7 mouse cellular contexts compared by ENCODE assay signal in the genomic region with DNA sequence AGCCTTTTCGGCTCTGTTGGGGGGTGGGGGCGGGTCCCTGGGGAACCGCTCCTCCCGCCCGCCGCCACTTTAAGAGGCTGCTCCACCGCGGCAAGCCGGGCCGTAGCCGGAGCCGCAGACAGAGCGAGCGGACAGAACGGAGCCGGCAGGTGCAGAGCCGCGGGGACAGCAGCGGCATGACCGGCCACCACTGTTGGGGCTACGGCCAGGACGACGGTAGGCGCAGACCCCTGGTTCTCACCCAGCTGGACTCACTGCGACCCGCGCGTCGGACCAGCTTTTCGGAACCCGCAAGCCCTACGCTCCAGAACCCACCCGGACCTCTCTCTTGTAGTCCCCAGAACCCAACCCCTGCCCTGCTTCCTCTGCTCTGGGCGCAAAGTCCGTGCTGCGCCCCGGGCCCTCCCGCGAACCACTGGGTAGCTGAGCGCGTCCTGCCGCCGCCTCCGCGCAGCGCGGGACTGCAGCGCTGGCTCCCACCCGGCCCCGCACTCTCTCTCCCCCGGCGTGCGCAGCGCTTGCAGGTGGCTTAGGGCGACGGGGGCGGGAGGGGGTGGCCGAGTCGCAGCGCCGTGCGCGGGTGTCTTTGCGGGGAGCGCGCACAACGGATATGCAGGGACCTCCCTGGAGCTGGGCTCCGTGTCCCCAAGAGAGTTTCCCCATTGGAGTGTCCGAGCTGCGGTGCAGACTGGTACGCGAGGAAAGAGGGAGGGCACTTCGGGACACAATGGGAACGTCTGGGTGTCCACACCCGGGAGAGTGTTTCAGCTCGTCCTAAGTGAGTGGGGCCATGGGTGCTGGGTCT. TPM values are rescaled to one million over a fixed set of nuclear protein-coding genes. Genes with fewer than 3 reads are reported as not detected.
DNase-seq lines count a peak whose midpoint lies in the region; ATAC-seq and TF ChIP-seq lines count a peak whose summit lies in the region.

No protein-coding gene starts in this region.

- DNase-seq in spleen, adult 2 months (ENCODE audit: low read depth in 1 of 2, low spot score in 2 of 2) = no peak
- no peak for DNase-seq in spleen, adult 12 weeks (ENCODE audit: low spot score)
- peak; percentile 50 to 55 for DNase-seq in cerebellum, postnatal 36 days
- DNase-seq in layer of hippocampus, postnatal 36 days = peak; percentile 31 to 33
- no peak for DNase-seq in urinary bladder, adult 2 months (ENCODE audit: low spot score)

- peaks cover 9% of the 10 kb centered on the region for H3K4me1 ChIP-seq in spleen, adult 2 months (ENCODE audit: control insufficient read depth, insufficient read depth, insufficient read length)
- H3K4me1 ChIP-seq in heart, embryonic 16.5 days (ENCODE audit: control insufficient read depth, insufficient read depth, low read length) = peaks cover 11% of the 10 kb centered on the region; the same call in 1 of the 2 replicates
- peaks cover 10% of the 10 kb centered on the region; the same call in 1 of the 2 replicates for H3K4me1 ChIP-seq in midbrain, embryonic 16.5 days (ENCODE audit: control insufficient read depth, insufficient read depth, low read length)

- no peak overlapping the region for H3K27ac ChIP-seq in spleen, adult 2 months (ENCODE audit: insufficient read depth, low read length)
- H3K27ac ChIP-seq in heart, embryonic 16.5 days (ENCODE audit: low read length) = no peak overlapping the region
- H3K27ac ChIP-seq in midbrain, embryonic 16.5 days (ENCODE audit: low read length) = no peak overlapping the region

- WGBS in spleen, adult 2 months = 3% methylated on average over 76 of the region's 76 CpGs
- under 1% methylated on average over 76 of the region's 76 CpGs for WGBS in heart, embryonic 16.5 days
- under 1% methylated on average over 64 of the region's 76 CpGs for WGBS in midbrain, embryonic 16.5 days

- H3K9ac ChIP-seq in heart, embryonic 16.5 days (ENCODE audit: low read length) = peak overlapping the region; percentile 71
- H3K9ac ChIP-seq in midbrain, embryonic 16.5 days (ENCODE audit: low read depth, low read length) = peak overlapping the region; percentile 60

- TF ChIP-seq CTCF in spleen, adult 2 months (IDR thresholded peaks at IDR 0.05; ENCODE audit: extremely low read depth, insufficient read depth, insufficient read length, insufficient replicate concordance) = no peak

- TF ChIP-seq POLR2A in spleen, adult 2 months (IDR thresholded peaks at IDR 0.05; ENCODE audit: low read depth, low read length) = no peak

- ATAC-seq in heart, embryonic 16.5 days (replicated peaks; ENCODE audit: extremely low read depth, insufficient read depth, low FRiP score) = peak; percentile 33
- ATAC-seq in midbrain, embryonic 16.5 days = peak; percentile 70

- no peaks in the 10 kb centered on the region for H3K9me3 ChIP-seq in heart, embryonic 16.5 days (replicated peaks; ENCODE audit: control insufficient read depth, low read length)
- H3K9me3 ChIP-seq in midbrain, embryonic 16.5 days (replicated peaks; ENCODE audit: control insufficient read depth, low read length, poor library complexity, severe bottlenecking) = no peaks in the 10 kb centered on the region

- peak overlapping the region; percentile 30; the same call in 1 of the 2 replicates for H3K4me3 ChIP-seq in spleen, adult 2 months (ENCODE audit: extremely low read depth, insufficient read depth, insufficient read length)
- peak overlapping the region; percentile 62 for H3K4me3 ChIP-seq in heart, embryonic 16.5 days (ENCODE audit: low read length)
- H3K4me3 ChIP-seq in midbrain, embryonic 16.5 days (ENCODE audit: low read depth, low read length) = peak overlapping the region; percentile 62

- H3K27me3 ChIP-seq in spleen, adult 2 months (ENCODE audit: control insufficient read depth, insufficient read depth, low read length) = peaks cover 20% of the 10 kb centered on the region
- peaks cover 47% of the 10 kb centered on the region for H3K27me3 ChIP-seq in heart, embryonic 16.5 days (ENCODE audit: control insufficient read depth, insufficient read depth, low read length)
- H3K27me3 ChIP-seq in midbrain, embryonic 16.5 days (ENCODE audit: control insufficient read depth, insufficient read depth, low read depth, low read length) = peaks cover 39% of the 10 kb centered on the region

- peak overlapping the region; percentile 98 for H3K4me2 ChIP-seq in heart, embryonic 16.5 days (ENCODE audit: low read depth, low read length)
- peak overlapping the region; percentile 100 for H3K4me2 ChIP-seq in midbrain, embryonic 16.5 days (ENCODE audit: low read length)

- H3K36me3 ChIP-seq in spleen, adult 2 months (ENCODE audit: control insufficient read depth, insufficient read depth, low read length) = no peaks in the 10 kb centered on the region
- no peaks in the 10 kb centered on the region for H3K36me3 ChIP-seq in heart, embryonic 16.5 days (ENCODE audit: control insufficient read depth, insufficient read depth)
- no peaks in the 10 kb centered on the region for H3K36me3 ChIP-seq in midbrain, embryonic 16.5 days (ENCODE audit: control insufficient read depth, insufficient read depth, low read length)

RNA-seq across cellular contexts. Expression of a gene that starts 6.4 kb away (rescaled TPM):
- 1.4 and 1.9 TPM in 2 replicates for polyA plus RNA-seq in spleen, adult 2 months (2012; rRNA removed)
- 2.4 and 3.0 TPM in 2 replicates for polyA plus RNA-seq in heart, embryonic 16.5 days (2015; fragmentation: Nextera tagmentation; extraction: Ambion mirVana)
- total RNA-seq in layer of hippocampus, postnatal 36 days (2021) = 10 to 100 TPM; 15.2 to 17.7 TPM
- polyA plus RNA-seq in midbrain, embryonic 16.5 days (2015; fragmentation: Nextera tagmentation; extraction: Ambion mirVana) = 3.5 and 4.6 TPM in 2 replicates
- polyA plus RNA-seq in urinary bladder, adult 2 months (2012; rRNA removed) = 3.5 and 4.7 TPM in 2 replicates

RNA-seq across cellular contexts. Expression of a gene that starts 6.5 kb away (rescaled TPM):
- 4.1 and 6.6 TPM in 2 replicates for polyA plus RNA-seq in spleen, adult 2 months (2012; rRNA removed)
- 58.4 and 68.8 TPM in 2 replicates for polyA plus RNA-seq in heart, embryonic 16.5 days (2015; fragmentation: Nextera tagmentation; extraction: Ambion mirVana)
- total RNA-seq in layer of hippocampus, postnatal 36 days (2021) = 10 to 100 TPM; 45.5 to 48.9 TPM
- polyA plus RNA-seq in midbrain, embryonic 16.5 days (2015; fragmentation: Nextera tagmentation; extraction: Ambion mirVana) = 106 and 110 TPM in 2 replicates
- polyA plus RNA-seq in urinary bladder, adult 2 months (2012; rRNA removed) = 56.2 and 71.4 TPM in 2 replicates

RNA-seq across cellular contexts. Expression of a gene that starts 31.2 kb away (rescaled TPM):
- polyA plus RNA-seq in spleen, adult 2 months (2012; rRNA removed) = 0.23 and 0.25 TPM in 2 replicates
- polyA plus RNA-seq in heart, embryonic 16.5 days (2015; fragmentation: Nextera tagmentation; extraction: Ambion mirVana) = 0.11 and 0.13 TPM in 2 replicates
- under 1 TPM; 0.35 to 0.66 TPM for total RNA-seq in layer of hippocampus, postnatal 36 days (2021)
- polyA plus RNA-seq in midbrain, embryonic 16.5 days (2015; fragmentation: Nextera tagmentation; extraction: Ambion mirVana) = 0.70 and 0.81 TPM in 2 replicates
- 0.47 and 0.54 TPM in 2 replicates for polyA plus RNA-seq in urinary bladder, adult 2 months (2012; rRNA removed)

RNA-seq across cellular contexts. Expression of a gene that starts 50.3 kb away (rescaled TPM):
- 2.4 and 2.9 TPM in 2 replicates for polyA plus RNA-seq in spleen, adult 2 months (2012; rRNA removed)
- polyA plus RNA-seq in heart, embryonic 16.5 days (2015; fragmentation: Nextera tagmentation; extraction: Ambion mirVana) = 6.2 and 6.7 TPM in 2 replicates
- total RNA-seq in layer of hippocampus, postnatal 36 days (2021) = 1 to 10 TPM; 7.3 to 7.4 TPM
- 23.5 and 25.7 TPM in 2 replicates for polyA plus RNA-seq in midbrain, embryonic 16.5 days (2015; fragmentation: Nextera tagmentation; extraction: Ambion mirVana)
- polyA plus RNA-seq in urinary bladder, adult 2 months (2012; rRNA removed) = 6.1 and 7.2 TPM in 2 replicates

Comparison
In these comparisons a context has a peak if more than half of its experiments do, and no peak if none do; other contexts are left out.
1. DNase-seq: peak in cerebellum, postnatal 36 days (2 of 2) and layer of hippocampus, postnatal 36 days (2 of 2); none in spleen, adult 2 months (0 of 2), spleen, adult 12 weeks (single experiment) and urinary bladder, adult 2 months (single experiment).
2. Peak in every context shown above with its lines, with median percentiles within 50 percentile points of each other: H3K4me3 ChIP-seq.